ENCODE assay signal across 14 mouse cellular contexts in genomic region chr8:119433582-119434174, GRCm38 (mm10). TPM values are rescaled to one million over a fixed set of nuclear protein-coding genes. Genes with fewer than 3 reads are reported as not detected.
DNase-seq lines count a peak whose midpoint lies in the region; ATAC-seq and TF ChIP-seq lines count a peak whose summit lies in the region.
"Had no signal": no experiment of that assay in that cellular context is flagged by ENCODE, and none has a peak within 500 bp of the region (broad histone marks: within the 10 kb centered on the region; RNA-seq: fewer than 3 reads in every experiment).

Gene Osgin1, plus strand, starts transcription at chr8:119434124.

- TF ChIP-seq CTCF in intestine, postnatal 0 days (IDR thresholded peaks at IDR 0.05; ENCODE audit: low read depth), result no peak
- no peak for TF ChIP-seq CTCF in C2C12 (IDR thresholded peaks at IDR 0.05; ENCODE audit: control insufficient read depth, insufficient read depth, insufficient read length)
- TF ChIP-seq CTCF in liver, embryonic 14.5 days (IDR thresholded peaks at IDR 0.05; ENCODE audit: low read depth), result no peak

- H3K79me2 ChIP-seq in C2C12 (ENCODE audit: control insufficient read depth, insufficient read depth), result peaks cover 18% of the 10 kb centered on the region

- H3K4me1 ChIP-seq in intestine, postnatal 0 days (replicated peaks; ENCODE audit: control insufficient read depth, insufficient read depth, low read length), result 0 out of 2 replicates have a peak, but pooled peaks cover 6% of the 10 kb centered on the region
- H3K4me1 ChIP-seq in intestine, embryonic 16.5 days (ENCODE audit: control insufficient read depth, insufficient read depth, low read length), result peaks cover 23% of the 10 kb centered on the region
- H3K4me1 ChIP-seq in liver, embryonic 14.5 days (replicated peaks; ENCODE audit: control insufficient read depth in 2 of 2, insufficient read depth in 2 of 2, low read length in 1 of 2), result peaks cover 0 to 16% of the 10 kb centered on the region in 2 experiments; a peak in 2 of 4 replicates

- H3K27me3 ChIP-seq in intestine, postnatal 0 days (replicated peaks; ENCODE audit: control insufficient read depth, insufficient read depth, low read length), result no peaks in the 10 kb centered on the region
- no peaks in the 10 kb centered on the region for H3K27me3 ChIP-seq in intestine, embryonic 16.5 days (replicated peaks; ENCODE audit: control insufficient read depth, insufficient read depth, low read length)
- no peaks in the 10 kb centered on the region for H3K27me3 ChIP-seq in C2C12 (ENCODE audit: control insufficient read depth, insufficient read depth, insufficient read length)
- no peaks in the 10 kb centered on the region for H3K27me3 ChIP-seq in liver, embryonic 14.5 days (ENCODE audit: control insufficient read depth, insufficient read depth, low read length)
- H3K27me3 ChIP-seq: neural tube, embryonic 12.5 days had no signal

- 0 out of 2 replicates have a peak within 1 kb of the TSS, but pooled peaks have one; percentile 17 for H3K9ac ChIP-seq in intestine, postnatal 0 days (ENCODE audit: low read depth, low read length)
- H3K9ac ChIP-seq in intestine, embryonic 16.5 days (ENCODE audit: low read depth, low read length), result no peak within 1 kb of the TSS
- no peak within 1 kb of the TSS for H3K9ac ChIP-seq in liver, embryonic 14.5 days (replicated peaks)
- H3K9ac ChIP-seq: neural tube, embryonic 12.5 days had no signal

- H3K36me3 ChIP-seq in intestine, postnatal 0 days (ENCODE audit: control insufficient read depth, insufficient read depth), result no peaks in the 10 kb centered on the region
- H3K36me3 ChIP-seq in intestine, embryonic 16.5 days (ENCODE audit: control insufficient read depth, insufficient read depth, low read length), result no peaks in the 10 kb centered on the region
- H3K36me3 ChIP-seq in C2C12 (ENCODE audit: control insufficient read depth, insufficient read depth), result no peaks in the 10 kb centered on the region
- no peaks in the 10 kb centered on the region for H3K36me3 ChIP-seq in liver, embryonic 14.5 days (replicated peaks; ENCODE audit: control insufficient read depth, insufficient read depth, low read depth)
- H3K36me3 ChIP-seq: neural tube, embryonic 12.5 days had no signal

- no peak within 1 kb of the TSS for H3K4me2 ChIP-seq in intestine, postnatal 0 days (replicated peaks; ENCODE audit: low read depth)
- H3K4me2 ChIP-seq in intestine, embryonic 16.5 days (ENCODE audit: low read depth, low read length), result no peak within 1 kb of the TSS
- no peak within 1 kb of the TSS for H3K4me2 ChIP-seq in liver, embryonic 14.5 days (ENCODE audit: low read depth)
- H3K4me2 ChIP-seq: neural tube, embryonic 12.5 days had no signal

- no peaks in the 10 kb centered on the region for H3K9me3 ChIP-seq in intestine, postnatal 0 days (ENCODE audit: control insufficient read depth)
- H3K9me3 ChIP-seq in intestine, embryonic 16.5 days (ENCODE audit: control insufficient read depth, low read length), result no peaks in the 10 kb centered on the region
- H3K9me3 ChIP-seq in liver, embryonic 14.5 days (ENCODE audit: control insufficient read depth, low read length), result no peaks in the 10 kb centered on the region
- H3K9me3 ChIP-seq: neural tube, embryonic 12.5 days had no signal

- no peak within 1 kb of the TSS for H3ac ChIP-seq in C2C12 (ENCODE audit: control insufficient read depth, insufficient read length, low read depth)

- H3K27ac ChIP-seq in intestine, postnatal 0 days (ENCODE audit: low read depth, low read length), result no peak within 1 kb of the TSS
- H3K27ac ChIP-seq in intestine, embryonic 16.5 days (ENCODE audit: low read length), result no peak within 1 kb of the TSS
- no peak within 1 kb of the TSS for H3K27ac ChIP-seq in liver, embryonic 14.5 days
- H3K27ac ChIP-seq: hindbrain, postnatal 0 days; neural tube, embryonic 12.5 days had no signal

- WGBS in intestine, postnatal 0 days, result 78% methylated on average over 13 of the region's 13 CpGs
- 87% methylated on average over 13 of the region's 13 CpGs for WGBS in intestine, embryonic 16.5 days
- 73% methylated on average over 13 of the region's 13 CpGs for WGBS in liver, embryonic 14.5 days (ENCODE audit: insufficient replicate concordance)

- H3K4me3 ChIP-seq in intestine, postnatal 0 days (ENCODE audit: low read depth, low read length), result no peak within 1 kb of the TSS
- H3K4me3 ChIP-seq in intestine, embryonic 16.5 days (ENCODE audit: low read length), result no peak within 1 kb of the TSS
- no peak within 1 kb of the TSS for H3K4me3 ChIP-seq in C2C12 (ENCODE audit: insufficient read depth, poor library complexity, severe bottlenecking)
- no peak within 1 kb of the TSS for H3K4me3 ChIP-seq in liver, embryonic 14.5 days (ENCODE audit: insufficient read depth in 1 of 2, low read depth in 2 of 2, low read length in 2 of 2)
- H3K4me3 ChIP-seq: neural tube, embryonic 12.5 days had no signal

- ATAC-seq in intestine, postnatal 0 days, result no peak
- no peak for ATAC-seq in intestine, embryonic 16.5 days
- no peak for ATAC-seq in liver, embryonic 14.5 days (ENCODE audit: insufficient read depth)
- ATAC-seq: hindbrain, postnatal 0 days had no signal

- no peak for TF ChIP-seq EP300 in liver, embryonic 14.5 days (IDR thresholded peaks at IDR 0.05; ENCODE audit: low read depth)

- peaks cover 16% of the 10 kb centered on the region for H3K79me3 ChIP-seq in C2C12 (ENCODE audit: low read depth)

- no peak for DNase-seq in adrenal gland, postnatal 14 days
- no peak for DNase-seq in liver, embryonic 14.5 days (ENCODE audit: low read depth in 3 of 3, low spot score in 3 of 3)
- no peak for DNase-seq in cerebellum, adult 11 months
- DNase-seq in left cerebral cortex, adult 9 months (ENCODE audit: low spot score in 2 of 2), result no peak
- no peak for DNase-seq in lung, postnatal 4 days
- DNase-seq: cerebellum, adult 18-20 months; heart, adult 11 months; midbrain, embryonic 14.5 days; thymus, adult 2 months had no signal

TF ChIP-seq in C2C12, 6 proteins besides CTCF, POLR2A, EP300 and RAD21:
- TF ChIP-seq MYOG (IDR thresholded peaks at IDR 0.05; ENCODE audit: control insufficient read depth, extremely low read depth, insufficient read length) (no peak), FOSL1 (IDR thresholded peaks at IDR 0.05; ENCODE audit: insufficient read depth, low read length, poor library complexity, severe bottlenecking) (no peak), USF1 (IDR thresholded peaks at IDR 0.05; ENCODE audit: low read depth) (no peak), MAX (IDR thresholded peaks at IDR 0.05) (no peak), CEBPB (IDR thresholded peaks at IDR 0.05; ENCODE audit: low read depth) (no peak), MYOD1 (IDR thresholded peaks at IDR 0.05; ENCODE audit: control insufficient read depth, insufficient read length, low read depth) (no peak)
TF ChIP-seq in C2C12: peak in this region for 0.

RNA-seq across cellular contexts. Expression of gene Osgin1, which starts in this region (rescaled TPM):
- 17.7 and 19.6 TPM in 2 replicates for polyA plus RNA-seq in intestine, postnatal 0 days (2015; fragmentation: Nextera tagmentation; extraction: Ambion mirVana)
- polyA plus RNA-seq in intestine, embryonic 16.5 days (2015; fragmentation: Nextera tagmentation; extraction: Ambion mirVana), result 8.0 and 9.2 TPM in 2 replicates
- 18.1 TPM for polyA plus RNA-seq in C2C12 (2012; fragmentation: generic; extraction: Trizol)
- total RNA-seq in adrenal gland, postnatal 14 days (2021), result 52.9 and 69.1 TPM in 2 replicates
- polyA plus RNA-seq in liver, embryonic 14.5 days (2012; rRNA removed), result 18.8 and 23.0 TPM in 2 replicates
- polyA plus RNA-seq in liver, embryonic 14.5 days (2014; fragmentation: Nextera tagmentation; extraction: Ambion mirVana), result 16.0 and 17.0 TPM in 2 replicates
- total RNA-seq: hindbrain, postnatal 0 days had no signal
- polyA plus RNA-seq: midbrain, embryonic 14.5 days had no signal
